Mouse (Mus musculus) embryonic facial prominence, embryonic 12.5 days (tissue): ENCODE data around the gene Mbl1. TPM values are rescaled to one million over a fixed set of nuclear protein-coding genes. Genes with fewer than 3 reads are reported as not detected.

Experiments
- ATAC-seq: fragments of 200-750 bp; cut with Nextera tagmentation; 2 replicates; pipeline ENCODE4 v1.8.0; 2017; ENCODE audit not compliant: insufficient number of reproducible peaks, insufficient read depth, low FRiP score, low TSS enrichment
- H3K27ac ChIP-seq: fragments of 300-500 bp; sonication (generic); 2 replicates; pipeline ENCODE4 v1.5.1; 2016; ENCODE audit warnings: mild to moderate bottlenecking
- H3K27me3 ChIP-seq: fragments of 300-500 bp; sonication (generic); 2 replicates; pipeline ENCODE4 v1.6.1; 2016; ENCODE audit warnings: mild to moderate bottlenecking, moderate library complexity
- H3K36me3 ChIP-seq: fragments of 300-500 bp; sonication (generic); 2 replicates; pipeline ENCODE4 v1.6.1; 2016; ENCODE audit warnings: mild to moderate bottlenecking
- H3K4me1 ChIP-seq: fragments of 300-500 bp; sonication (generic); 2 replicates; pipeline ENCODE4 v1.6.1; 2016
- H3K4me2 ChIP-seq: fragments of 300-500 bp; sonication (generic); replicated peaks from 2 replicates; pipeline ENCODE4 v1.6.1; 2016; ENCODE audit warnings: mild to moderate bottlenecking, moderate library complexity
- H3K4me3 ChIP-seq: fragments of 300-500 bp; sonication (generic); 2 replicates; pipeline ENCODE4 v1.5.1; 2016; ENCODE audit warnings: mild to moderate bottlenecking
- H3K9ac ChIP-seq: fragments of 300-500 bp; sonication (generic); 2 replicates; pipeline ENCODE4 v1.6.1; 2016; ENCODE audit warnings: mild to moderate bottlenecking, moderate library complexity
- H3K9me3 ChIP-seq: fragments of 300-500 bp; sonication (generic); 2 replicates; pipeline ENCODE4 v1.6.1; 2016; ENCODE audit warnings: mild to moderate bottlenecking, moderate library complexity
- WGBS: fragments of 180-500 bp; shearing (Covaris S2); methylation state at CpG from one replicate; pipeline ENCODE4 v1.1.7; 2016; 5-methylcytosine and 5-hydroxymethylcytosine counted together
- polyA plus RNA-seq: library from polyadenylated mRNA; unstranded; fragments of >200 nt; fragmentation: Nextera tagmentation; extraction: Ambion mirVana; gene quantifications from 2 replicates; pipeline ENCODE4 v1.2.1, GENCODE M21; 2016

Gene Mbl1
- not detected in 2 replicates for polyA plus RNA-seq

DNA sequence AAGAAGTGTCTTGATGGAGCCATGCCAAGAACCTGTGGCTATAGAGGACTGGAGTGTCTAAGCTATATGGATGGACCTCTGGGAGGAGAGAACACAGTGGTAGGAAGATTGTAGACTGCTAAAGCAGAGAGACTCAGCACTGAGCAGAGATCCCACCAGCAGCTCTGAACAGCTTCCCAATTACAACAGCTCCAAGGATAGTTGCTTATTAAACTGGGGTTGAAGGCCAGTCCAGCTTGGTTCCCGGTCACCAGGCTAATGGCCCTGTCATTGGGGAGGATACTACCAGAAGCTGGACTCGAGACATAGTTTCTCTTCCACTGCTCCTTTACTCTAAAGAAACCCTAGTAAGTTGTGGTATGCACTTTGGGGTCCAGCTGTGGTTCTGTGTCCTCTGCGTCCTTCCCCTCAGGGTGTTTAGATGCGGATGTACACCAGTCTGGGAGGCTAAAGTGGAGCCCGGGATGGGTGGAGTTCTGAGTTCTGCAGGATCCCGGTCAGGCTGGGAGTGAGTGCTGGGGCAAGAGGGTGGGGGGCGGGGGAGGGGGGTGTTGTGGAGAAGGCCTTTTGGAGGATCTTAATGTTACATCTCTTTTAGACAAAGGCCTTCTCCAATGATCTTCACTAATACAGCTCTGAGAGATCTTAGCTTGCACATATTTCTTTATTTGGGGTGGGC is at the start of gene Mbl1:
Gene Mbl1, plus strand, starts transcription at position 239 of the 679 bp plus-strand sequence.
- Histone ChIP-seq H3K4me3 (no peak within 1 kb of the TSS), H3K27ac (no peak within 1 kb of the TSS), H3K36me3 (no peaks in the 10 kb centered on the region), H3K4me1 (no peaks in the 10 kb centered on the region), H3K9ac (no peak within 1 kb of the TSS), H3K4me2 (no peak within 1 kb of the TSS), H3K9me3 (no peaks in the 10 kb centered on the region), H3K27me3 (no peaks in the 10 kb centered on the region)
- no peak for ATAC-seq
- WGBS: 85% methylated on average over 7 of the region's 7 CpGs

DNA sequence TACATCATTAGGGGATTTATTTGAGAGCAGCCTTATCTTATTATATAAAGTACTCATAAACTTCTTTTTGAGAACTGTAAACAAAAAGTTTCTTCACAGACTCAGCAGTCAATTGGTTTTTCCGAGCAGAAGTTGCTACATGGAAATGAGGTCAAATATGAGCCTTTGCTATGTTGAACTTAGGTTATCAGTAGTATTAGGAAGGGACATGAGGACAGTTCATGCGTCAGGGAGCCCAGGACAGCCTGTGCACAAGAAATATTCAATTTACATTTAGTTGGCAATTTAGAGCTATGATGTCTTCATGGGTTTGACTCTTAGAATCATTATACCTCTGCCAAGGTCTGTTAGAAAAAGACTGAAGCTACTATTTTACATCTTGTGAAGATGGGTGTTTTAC is 49.0 kb upstream of the Mbl1 start:
- 81% methylated on average over 2 of the region's 2 CpGs for WGBS

DNA sequence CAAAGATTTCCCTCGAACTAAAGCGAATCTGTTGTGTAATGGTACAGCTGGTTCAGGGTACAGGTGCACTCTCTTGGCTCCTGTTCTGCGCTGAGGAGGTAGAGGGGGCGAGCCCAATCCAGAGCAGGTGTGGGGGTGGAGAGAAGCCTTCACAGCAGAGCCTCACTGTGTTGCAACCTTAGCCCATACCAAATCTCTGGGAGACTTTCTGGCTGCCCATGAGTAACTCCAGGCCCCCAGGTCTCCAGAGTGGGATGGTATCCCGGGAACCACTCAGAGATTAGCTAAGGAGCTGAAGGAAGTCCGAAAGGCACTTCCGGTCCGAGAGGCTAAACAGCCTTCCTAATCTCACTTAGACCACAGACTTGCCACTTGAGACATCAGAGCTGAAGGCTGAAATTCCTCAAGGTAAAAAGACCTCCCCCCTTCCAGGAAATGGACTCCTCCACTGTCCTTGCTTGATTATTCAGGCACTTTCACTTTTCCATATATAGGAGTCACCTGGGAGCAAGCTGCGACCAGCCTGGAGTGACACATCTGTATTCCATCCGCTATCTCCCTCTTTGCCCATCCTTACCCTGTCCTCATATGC is 46.3 kb upstream of the Mbl1 start, which contains the start of gene Mat1a:
Gene Mat1a, plus strand, starts transcription at position 183 of the 592 bp plus-strand sequence.
- Histone ChIP-seq H3K27me3 (no peaks in the 10 kb centered on the region), H3K27ac (no peak within 1 kb of the TSS), H3K4me1 (no peaks in the 10 kb centered on the region), H3K4me3 (no peak within 1 kb of the TSS), H3K4me2 (no peak within 1 kb of the TSS), H3K36me3 (no peaks in the 10 kb centered on the region), H3K9ac (no peak within 1 kb of the TSS), H3K9me3 (no peaks in the 10 kb centered on the region)
- no peak for ATAC-seq
- WGBS: 64% methylated on average over 10 of the region's 10 CpGs

More for the DNA sequence above, 49.0 kb upstream of the Mbl1 start:
- Histone ChIP-seq H3K4me2 (no peak overlapping the region), H3K4me1 (no peaks in the 10 kb centered on the region), H3K4me3 (no peak overlapping the region), H3K9ac (no peak overlapping the region), H3K9me3 (no peaks in the 10 kb centered on the region), H3K27me3 (no peaks in the 10 kb centered on the region), H3K36me3 (no peaks in the 10 kb centered on the region), H3K27ac (no peak overlapping the region)
- ATAC-seq: no peak

DNA sequence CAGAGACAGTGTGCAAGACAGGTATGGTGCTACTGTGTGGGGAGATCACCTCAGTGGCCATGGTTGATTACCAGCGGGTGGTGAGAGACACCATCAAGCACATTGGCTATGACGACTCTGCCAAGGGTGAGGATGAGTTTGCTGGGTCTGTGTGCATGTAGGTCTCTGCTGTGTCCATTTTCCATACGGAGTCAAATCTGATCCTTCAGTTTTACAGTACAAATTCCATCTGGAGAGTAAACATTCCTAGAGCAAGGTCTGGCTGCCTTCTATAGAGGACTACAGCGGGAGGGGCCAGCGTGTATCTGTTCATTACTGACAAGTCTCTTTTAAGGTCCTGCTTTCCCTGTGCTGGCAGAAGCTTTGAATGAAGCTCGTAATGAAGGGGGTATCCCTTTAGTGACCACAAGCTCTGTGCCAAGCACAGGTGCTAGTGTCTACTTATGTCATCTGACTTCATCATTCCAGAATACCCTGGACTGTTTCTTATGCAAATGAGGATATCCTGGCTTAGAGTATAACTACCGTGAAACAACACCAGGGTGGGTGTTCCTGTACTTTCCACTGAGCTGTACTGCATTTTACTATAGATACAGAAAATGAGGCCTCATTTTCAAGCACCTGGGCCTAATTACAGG is 40.1 kb upstream of the Mbl1 start:
- H3K9me3 ChIP-seq: no peaks in the 10 kb centered on the region
- H3K4me2 ChIP-seq: no peak overlapping the region
- H3K9ac ChIP-seq: no peak overlapping the region
- no peak for ATAC-seq
- no peaks in the 10 kb centered on the region for H3K36me3 ChIP-seq
- no peak overlapping the region for H3K27ac ChIP-seq
- 87% methylated on average over 7 of the region's 7 CpGs for WGBS
- no peaks in the 10 kb centered on the region for H3K4me1 ChIP-seq
- H3K27me3 ChIP-seq: no peaks in the 10 kb centered on the region
- no peak overlapping the region for H3K4me3 ChIP-seq

DNA sequence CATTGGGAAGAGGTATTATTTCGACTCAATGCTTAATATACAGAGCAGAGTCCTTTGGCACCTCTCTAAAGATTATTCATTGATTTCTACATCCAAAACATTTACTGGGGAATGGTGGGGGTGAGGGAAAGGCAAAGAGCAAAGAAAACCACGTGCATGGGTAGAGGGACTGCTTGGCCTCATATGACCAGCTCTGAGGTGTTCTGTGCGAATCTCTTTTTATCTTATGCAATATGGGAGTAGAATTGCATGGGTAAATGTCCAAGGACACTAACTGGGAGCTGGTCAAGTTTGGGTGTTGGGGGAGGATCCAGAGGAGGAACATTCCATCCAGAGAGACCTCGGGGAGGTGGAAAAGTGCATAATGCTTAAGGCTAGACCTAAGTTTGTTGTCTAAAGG is 38.3 kb upstream of the Mbl1 start:
- H3K9ac ChIP-seq: no peak overlapping the region
- no peaks in the 10 kb centered on the region for H3K9me3 ChIP-seq
- H3K4me1 ChIP-seq: no peaks in the 10 kb centered on the region
- H3K36me3 ChIP-seq: no peaks in the 10 kb centered on the region
- H3K27me3 ChIP-seq: no peaks in the 10 kb centered on the region
- 85% methylated on average over 4 of the region's 4 CpGs for WGBS
- no peak overlapping the region for H3K27ac ChIP-seq
- no peak for ATAC-seq
- H3K4me3 ChIP-seq: no peak overlapping the region
- no peak overlapping the region for H3K4me2 ChIP-seq

DNA sequence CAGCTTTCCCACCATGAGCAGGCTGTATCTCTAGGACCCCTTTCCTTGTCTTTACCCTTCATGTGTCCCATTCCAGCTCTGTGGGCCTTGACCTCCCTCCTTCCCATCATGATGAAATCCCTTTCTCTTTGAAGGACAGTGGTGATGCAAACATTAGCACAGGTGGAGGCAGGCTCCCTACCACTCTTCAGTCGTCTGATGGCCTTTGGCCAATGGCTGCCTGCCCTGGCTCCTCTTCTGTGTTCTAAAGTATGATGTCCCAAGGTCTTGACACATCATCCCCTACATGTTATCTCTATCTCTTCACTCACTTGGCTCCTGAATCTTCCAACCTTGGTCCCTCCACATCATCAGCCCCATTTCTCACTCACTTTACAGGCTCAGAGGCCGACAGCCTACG is 35.0 kb upstream of the Mbl1 start:
- Histone ChIP-seq H3K4me2 (no peak overlapping the region), H3K9ac (no peak overlapping the region), H3K4me1 (no peaks in the 10 kb centered on the region), H3K27ac (no peak overlapping the region), H3K4me3 (no peak overlapping the region), H3K27me3 (no peaks in the 10 kb centered on the region), H3K9me3 (no peaks in the 10 kb centered on the region), H3K36me3 (no peaks in the 10 kb centered on the region)
- WGBS: 93% methylated on average over 3 of the region's 3 CpGs
- no peak for ATAC-seq

DNA sequence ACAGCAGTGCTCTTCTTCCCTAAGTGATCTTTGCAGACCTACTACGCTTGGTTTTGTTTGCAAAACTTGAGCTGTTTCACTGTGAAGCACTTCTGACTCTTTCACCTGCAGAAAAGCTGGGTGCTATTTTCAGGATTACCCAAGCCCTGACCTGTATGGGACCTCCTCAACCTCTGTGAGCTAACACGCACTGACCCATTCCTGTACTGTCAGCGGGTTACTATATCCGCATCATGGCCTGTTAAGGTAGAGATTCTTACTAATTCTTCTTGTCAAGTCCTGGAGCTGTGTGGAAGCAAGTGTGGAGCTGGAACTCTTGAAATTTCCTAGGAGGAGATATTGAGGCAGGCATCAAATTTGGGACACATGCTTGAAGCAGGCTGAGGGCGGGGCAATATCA is 26.6 kb upstream of the Mbl1 start:
- no peaks in the 10 kb centered on the region for H3K4me1 ChIP-seq
- H3K4me3 ChIP-seq: no peak overlapping the region
- no peaks in the 10 kb centered on the region for H3K27me3 ChIP-seq
- WGBS: 87% methylated on average over 5 of the region's 5 CpGs
- no peaks in the 10 kb centered on the region for H3K9me3 ChIP-seq
- no peak overlapping the region for H3K9ac ChIP-seq
- no peak for ATAC-seq
- H3K36me3 ChIP-seq: no peaks in the 10 kb centered on the region
- no peak overlapping the region for H3K27ac ChIP-seq
- H3K4me2 ChIP-seq: no peak overlapping the region

DNA sequence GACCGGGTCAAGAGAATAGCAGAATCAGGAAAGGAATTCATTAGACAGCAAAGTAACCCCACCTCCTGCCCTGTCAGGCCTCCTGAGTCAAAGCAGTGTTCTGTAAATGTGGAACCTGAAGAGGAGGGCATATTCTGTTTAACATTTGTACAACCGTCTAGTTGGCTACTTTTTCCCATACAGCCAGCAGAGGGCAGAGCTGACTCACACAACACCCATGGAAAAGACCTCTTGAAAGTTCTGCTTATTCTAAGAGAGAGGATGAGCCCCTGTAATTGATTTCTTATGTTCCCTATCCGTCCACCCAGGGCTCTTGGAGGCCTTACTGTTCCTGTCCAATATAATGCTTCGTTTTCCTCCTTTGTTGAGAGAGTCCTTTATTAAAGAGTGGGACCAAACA is 23.3 kb upstream of the Mbl1 start:
- no peak overlapping the region for H3K4me3 ChIP-seq
- H3K36me3 ChIP-seq: no peaks in the 10 kb centered on the region
- no peak overlapping the region for H3K4me2 ChIP-seq
- ATAC-seq: no peak
- no peaks in the 10 kb centered on the region for H3K9me3 ChIP-seq
- no peak overlapping the region for H3K27ac ChIP-seq
- H3K9ac ChIP-seq: no peak overlapping the region
- H3K4me1 ChIP-seq: no peaks in the 10 kb centered on the region
- no peaks in the 10 kb centered on the region for H3K27me3 ChIP-seq
- 13% methylated on average over 4 of the region's 4 CpGs for WGBS

DNA sequence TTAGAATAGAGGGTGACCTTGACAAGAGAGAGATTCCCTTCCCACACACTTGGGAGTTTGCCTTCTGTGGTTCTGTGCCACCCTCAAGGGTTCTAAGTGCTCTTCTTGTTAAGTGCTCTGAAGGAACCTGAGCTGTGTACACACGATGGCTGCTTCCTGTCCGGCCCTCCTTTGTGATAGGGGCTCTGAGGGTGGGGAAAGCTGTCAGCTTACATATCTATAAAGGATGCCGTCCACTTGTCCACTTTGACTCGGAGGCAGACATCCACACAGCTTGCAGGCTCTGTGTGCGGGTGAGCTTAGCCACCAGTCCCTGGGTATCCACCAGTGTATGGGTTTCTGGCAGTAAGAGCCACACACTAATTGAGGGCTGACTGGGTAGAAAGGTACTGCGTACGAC is 19.7 kb upstream of the Mbl1 start, which contains the start of gene Sftpa1:
Gene Sftpa1, plus strand, starts transcription at position 243 of the 400 bp plus-strand sequence.
- H3K4me1 ChIP-seq: no peaks in the 10 kb centered on the region
- no peak within 1 kb of the TSS for H3K27ac ChIP-seq
- H3K4me2 ChIP-seq: no peak within 1 kb of the TSS
- H3K9me3 ChIP-seq: no peaks in the 10 kb centered on the region
- 77% methylated on average over 7 of the region's 7 CpGs for WGBS
- H3K9ac ChIP-seq: no peak within 1 kb of the TSS
- no peaks in the 10 kb centered on the region for H3K36me3 ChIP-seq
- H3K4me3 ChIP-seq: no peak within 1 kb of the TSS
- no peak for ATAC-seq
- no peaks in the 10 kb centered on the region for H3K27me3 ChIP-seq

DNA sequence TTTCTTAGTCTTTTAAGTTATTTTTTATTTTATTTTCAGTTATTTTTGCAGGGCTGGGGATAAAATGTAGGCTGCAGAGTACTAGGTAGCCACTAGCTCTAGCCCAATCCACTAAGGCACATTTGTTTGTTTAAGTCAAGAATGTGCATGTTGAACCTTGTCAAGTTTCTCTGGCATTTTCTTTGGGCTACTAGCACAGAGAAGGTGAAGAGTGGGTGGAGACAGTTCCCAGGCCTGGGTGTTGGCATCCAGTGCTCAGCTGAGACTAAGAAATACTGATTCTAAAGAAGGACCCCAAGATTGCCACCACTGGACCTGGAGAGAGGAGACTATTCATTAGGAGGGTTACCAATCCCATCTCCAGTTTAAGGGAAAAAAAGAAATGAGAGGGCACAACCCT is 14.3 kb upstream of the Mbl1 start:
- H3K9ac ChIP-seq: no peak overlapping the region
- no peak overlapping the region for H3K27ac ChIP-seq
- no peak for ATAC-seq
- no peak overlapping the region for H3K4me3 ChIP-seq
- H3K27me3 ChIP-seq: no peaks in the 10 kb centered on the region
- H3K4me1 ChIP-seq: no peaks in the 10 kb centered on the region
- H3K9me3 ChIP-seq: no peaks in the 10 kb centered on the region
- no peak overlapping the region for H3K4me2 ChIP-seq
- no peaks in the 10 kb centered on the region for H3K36me3 ChIP-seq

DNA sequence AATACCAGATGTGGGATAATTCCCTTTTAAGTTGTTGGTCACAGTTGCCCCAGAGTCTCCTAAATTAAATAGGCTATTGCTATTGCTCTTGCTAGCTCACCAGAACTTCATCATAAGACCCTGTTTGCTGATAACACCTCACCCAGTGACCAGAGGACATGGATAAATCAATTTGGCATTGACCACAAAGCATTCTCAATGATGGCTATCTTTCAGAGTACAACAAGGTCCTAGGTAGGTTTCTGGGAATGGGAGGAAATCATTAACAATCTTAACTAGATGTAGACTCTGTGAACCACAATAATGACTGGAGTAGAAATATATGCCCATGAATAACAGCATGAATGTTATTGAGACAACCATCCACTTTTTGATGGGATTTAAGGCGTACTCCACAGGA is 10.6 kb upstream of the Mbl1 start:
- no peaks in the 10 kb centered on the region for H3K4me1 ChIP-seq
- no peaks in the 10 kb centered on the region for H3K36me3 ChIP-seq
- H3K4me3 ChIP-seq: no peak overlapping the region
- H3K9ac ChIP-seq: no peak overlapping the region
- no peak overlapping the region for H3K27ac ChIP-seq
- H3K27me3 ChIP-seq: no peaks in the 10 kb centered on the region
- H3K9me3 ChIP-seq: no peaks in the 10 kb centered on the region
- 79% methylated on average over 1 of the region's 1 CpGs for WGBS
- no peak overlapping the region for H3K4me2 ChIP-seq
- ATAC-seq: no peak

DNA sequence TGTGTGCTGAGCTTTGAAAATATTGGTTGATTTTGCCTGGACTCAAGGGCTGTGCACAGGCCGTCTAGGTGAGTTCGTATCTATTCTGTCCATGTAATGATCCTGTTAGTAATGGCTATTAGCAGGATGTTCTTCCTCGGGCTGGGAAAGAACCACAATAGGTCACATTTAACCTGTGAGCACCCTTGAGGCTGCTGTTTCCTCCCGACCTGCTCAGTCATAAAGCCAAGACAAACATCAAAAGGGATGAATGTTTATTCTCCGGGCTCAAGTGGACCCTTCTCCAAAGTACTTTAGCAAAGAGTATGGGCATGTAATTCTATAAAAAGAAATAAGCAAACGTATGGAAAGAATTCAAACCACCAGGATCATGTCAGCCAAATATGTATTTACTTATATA is 5.2 kb upstream of the Mbl1 start:
- Histone ChIP-seq H3K27me3 (no peaks in the 10 kb centered on the region), H3K4me2 (no peak overlapping the region), H3K36me3 (no peaks in the 10 kb centered on the region), H3K4me1 (no peaks in the 10 kb centered on the region), H3K4me3 (no peak overlapping the region), H3K27ac (no peak overlapping the region), H3K9me3 (no peaks in the 10 kb centered on the region), H3K9ac (no peak overlapping the region)
- 57% methylated on average over 6 of the region's 6 CpGs for WGBS
- no peak for ATAC-seq
